In the genomic region with DNA sequence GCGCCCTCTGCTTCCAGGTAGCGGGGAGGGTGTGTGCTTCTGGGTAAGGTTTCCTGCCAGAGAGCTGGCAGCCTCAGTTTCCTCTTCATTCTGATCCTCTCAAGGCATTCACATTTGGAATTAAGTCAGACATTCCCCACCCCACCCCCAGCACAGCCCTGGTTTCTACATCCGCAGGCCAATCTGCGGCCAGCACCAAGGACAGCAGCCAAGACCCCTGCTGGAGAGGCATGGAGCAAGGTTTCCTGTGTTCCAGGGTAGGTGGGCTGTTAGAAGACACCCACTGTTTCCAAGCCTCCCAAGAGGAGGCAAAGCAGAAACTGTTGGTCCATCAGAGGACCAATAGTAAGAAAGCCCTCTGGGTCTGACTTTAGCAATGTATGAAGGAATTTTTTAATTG, we compare ENCODE assay signal across 25 mouse cellular contexts. TPM values are rescaled to one million over a fixed set of nuclear protein-coding genes. Genes with fewer than 3 reads are reported as not detected.
DNase-seq lines count a peak whose midpoint lies in the region; ATAC-seq and TF ChIP-seq lines count a peak whose summit lies in the region.
"Had no signal": no experiment of that assay in that cellular context is flagged by ENCODE, and none has a peak within 500 bp of the region (broad histone marks: within the 10 kb centered on the region; RNA-seq: fewer than 3 reads in every experiment).

No protein-coding gene starts in this region.

- no peak overlapping the region for H3K9ac ChIP-seq in heart, postnatal 0 days (replicated peaks; ENCODE audit: low read depth, low read length)
- no peak overlapping the region for H3K9ac ChIP-seq in liver, embryonic 14.5 days (replicated peaks)
- H3K9ac ChIP-seq in midbrain, embryonic 11.5 days (ENCODE audit: low read length) = no peak overlapping the region
- H3K9ac ChIP-seq: embryonic facial prominence, embryonic 13.5 days; forebrain, embryonic 15.5 days; heart, embryonic 13.5 days; limb, embryonic 13.5 days; liver, embryonic 15.5 days; midbrain, embryonic 15.5 days; neural tube, embryonic 15.5 days; stomach, embryonic 15.5 days had no signal

- H3ac ChIP-seq in myocyte (ENCODE audit: control insufficient read depth, insufficient read length) = no peak overlapping the region

- peak; percentile 6; the same call in 1 of the 2 replicates for TF ChIP-seq CTCF in heart, postnatal 0 days (IDR thresholded peaks at IDR 0.05; ENCODE audit: low read depth)
- peak; percentile 26; the same call in 1 of the 2 replicates for TF ChIP-seq CTCF in liver, embryonic 14.5 days (IDR thresholded peaks at IDR 0.05; ENCODE audit: low read depth)

- no peaks in the 10 kb centered on the region for H3K79me2 ChIP-seq in myocyte (ENCODE audit: control insufficient read depth, insufficient read depth)

- ATAC-seq in heart, postnatal 0 days (ENCODE audit: insufficient read depth, low read depth) = no peak
- no peak for ATAC-seq in liver, embryonic 14.5 days (ENCODE audit: insufficient read depth)
- no peak for ATAC-seq in midbrain, embryonic 11.5 days (ENCODE audit: low FRiP score)
- ATAC-seq: activated CD4-positive, CD25-positive, alpha-beta regulatory T cell, adult 4 months; forebrain, embryonic 15.5 days; midbrain, embryonic 15.5 days had no signal

- no peaks in the 10 kb centered on the region for H3K9me3 ChIP-seq in heart, postnatal 0 days (replicated peaks; ENCODE audit: control insufficient read depth, low read length)
- no peaks in the 10 kb centered on the region for H3K9me3 ChIP-seq in liver, embryonic 14.5 days (ENCODE audit: control insufficient read depth, low read length)
- H3K9me3 ChIP-seq in midbrain, embryonic 11.5 days (ENCODE audit: control insufficient read depth, low read length) = no peaks in the 10 kb centered on the region
- H3K9me3 ChIP-seq: embryonic facial prominence, embryonic 13.5 days; forebrain, embryonic 15.5 days; heart, embryonic 13.5 days; limb, embryonic 13.5 days; liver, embryonic 15.5 days; midbrain, embryonic 15.5 days; neural tube, embryonic 15.5 days; stomach, embryonic 15.5 days had no signal

- H3K4me2 ChIP-seq in heart, postnatal 0 days (ENCODE audit: low read depth, low read length) = no peak overlapping the region
- H3K4me2 ChIP-seq in liver, embryonic 14.5 days (ENCODE audit: low read depth) = no peak overlapping the region
- no peak overlapping the region for H3K4me2 ChIP-seq in myocyte (ENCODE audit: low read depth)
- no peak overlapping the region for H3K4me2 ChIP-seq in midbrain, embryonic 11.5 days
- H3K4me2 ChIP-seq: embryonic facial prominence, embryonic 13.5 days; forebrain, embryonic 15.5 days; heart, embryonic 13.5 days; limb, embryonic 13.5 days; liver, embryonic 15.5 days; midbrain, embryonic 15.5 days; neural tube, embryonic 15.5 days; stomach, embryonic 15.5 days had no signal

- no peaks in the 10 kb centered on the region for H3K4me1 ChIP-seq in heart, postnatal 0 days (ENCODE audit: control insufficient read depth, insufficient read depth)
- no peaks in the 10 kb centered on the region for H3K4me1 ChIP-seq in liver, embryonic 14.5 days (replicated peaks; ENCODE audit: control insufficient read depth in 2 of 2, insufficient read depth in 2 of 2, low read length in 1 of 2)
- H3K4me1 ChIP-seq in midbrain, embryonic 11.5 days (ENCODE audit: control insufficient read depth, insufficient read depth, low read length) = peaks cover 12% of the 10 kb centered on the region

- no peak for TF ChIP-seq EP300 in heart, postnatal 0 days (IDR thresholded peaks at IDR 0.05; ENCODE audit: low read depth)
- TF ChIP-seq EP300 in liver, embryonic 14.5 days (IDR thresholded peaks at IDR 0.05; ENCODE audit: low read depth) = no peak

- no peak for DNase-seq in heart, postnatal 0 days (ENCODE audit: low spot score)
- DNase-seq in heart, adult 11 months = no peak
- no peak for DNase-seq in liver, embryonic 14.5 days (ENCODE audit: low read depth in 3 of 3, low spot score in 3 of 3)
- DNase-seq in liver = no peak
- peak; percentile 55 for DNase-seq in R1 (ENCODE audit: low read depth, low spot score)
- DNase-seq in midbrain, embryonic 11.5 days (ENCODE audit: low spot score, missing footprints) = no peak
- DNase-seq: adrenal gland, postnatal 14 days; cerebellum, adult 11 months; heart, postnatal 36 days; kidney, adult 9 months; lung, postnatal 14 days; right cerebral cortex, postnatal 25 days; thymus, adult 2 months had no signal

- no peak overlapping the region for H3K27ac ChIP-seq in heart, postnatal 0 days (ENCODE audit: low read depth)
- no peak overlapping the region for H3K27ac ChIP-seq in liver, embryonic 14.5 days
- no peak overlapping the region for H3K27ac ChIP-seq in midbrain, embryonic 11.5 days (ENCODE audit: low read depth, low read length)
- H3K27ac ChIP-seq: embryonic facial prominence, embryonic 13.5 days; forebrain, embryonic 15.5 days; heart, embryonic 13.5 days; limb, embryonic 13.5 days; liver, embryonic 15.5 days; midbrain, embryonic 15.5 days; neural tube, embryonic 15.5 days; stomach, embryonic 15.5 days had no signal

- no peaks in the 10 kb centered on the region for H3K36me3 ChIP-seq in heart, postnatal 0 days (replicated peaks; ENCODE audit: control insufficient read depth, insufficient read depth, low read length)
- no peaks in the 10 kb centered on the region for H3K36me3 ChIP-seq in liver, embryonic 14.5 days (replicated peaks; ENCODE audit: control insufficient read depth, insufficient read depth, low read depth)
- no peaks in the 10 kb centered on the region for H3K36me3 ChIP-seq in myocyte (ENCODE audit: control insufficient read depth, insufficient read depth)
- H3K36me3 ChIP-seq in midbrain, embryonic 11.5 days (ENCODE audit: control insufficient read depth, insufficient read depth, low read length) = peaks cover 13% of the 10 kb centered on the region; the same call in 1 of the 2 replicates
- H3K36me3 ChIP-seq: liver, embryonic 15.5 days had no signal

- TF ChIP-seq POLR2A in myocyte (IDR thresholded peaks at IDR 0.05; ENCODE audit: insufficient read length, low read depth) = no peak

- 48% methylated on average over 4 of the region's 4 CpGs for WGBS in heart, postnatal 0 days
- WGBS in liver, embryonic 14.5 days (ENCODE audit: insufficient replicate concordance) = 45% methylated on average over 4 of the region's 4 CpGs
- 73% methylated on average over 4 of the region's 4 CpGs for WGBS in midbrain, embryonic 11.5 days

- peaks cover 32% of the 10 kb centered on the region for H3K27me3 ChIP-seq in heart, postnatal 0 days (ENCODE audit: control insufficient read depth, insufficient read depth, low read length)
- peaks cover 52% of the 10 kb centered on the region for H3K27me3 ChIP-seq in liver, embryonic 14.5 days (ENCODE audit: control insufficient read depth, insufficient read depth, low read length)
- H3K27me3 ChIP-seq in myocyte (ENCODE audit: control insufficient read depth, insufficient read depth, insufficient read length) = peaks cover 2% of the 10 kb centered on the region
- peaks cover 18% of the 10 kb centered on the region for H3K27me3 ChIP-seq in midbrain, embryonic 11.5 days (ENCODE audit: control insufficient read depth, insufficient read depth, low read length)

- no peak overlapping the region for H3K4me3 ChIP-seq in heart, postnatal 0 days (ENCODE audit: low read depth, low read length)
- H3K4me3 ChIP-seq in liver, embryonic 14.5 days (ENCODE audit: insufficient read depth in 1 of 2, low read depth in 2 of 2, low read length in 2 of 2) = no peak overlapping the region
- H3K4me3 ChIP-seq in myocyte = no peak overlapping the region
- no peak overlapping the region for H3K4me3 ChIP-seq in midbrain, embryonic 11.5 days (ENCODE audit: low read depth, low read length)
- H3K4me3 ChIP-seq: embryonic facial prominence, embryonic 13.5 days; forebrain, embryonic 15.5 days; heart, embryonic 13.5 days; limb, embryonic 13.5 days; liver, embryonic 15.5 days; megakaryocyte, embryonic 14.5 days; midbrain, embryonic 15.5 days; neural tube, embryonic 15.5 days; stomach, embryonic 15.5 days had no signal

RNA-seq across cellular contexts. Expression of a gene that starts 5.3 kb away (rescaled TPM):
- 0.65 and 1.0 TPM in 2 replicates for total RNA-seq in heart, postnatal 0 days (2014; rRNA removed; ENCODE audit: low replicate concordance)
- 0.14 TPM in 2 replicates for polyA plus RNA-seq in heart, postnatal 0 days (2015; fragmentation: Nextera tagmentation; extraction: Ambion mirVana)
- polyA plus RNA-seq in liver, embryonic 14.5 days (2012; rRNA removed) = 0.07 and 0.12 TPM in 2 replicates
- polyA plus RNA-seq in liver, embryonic 14.5 days (2014; fragmentation: Nextera tagmentation; extraction: Ambion mirVana) = not detected in 2 replicates
- 6.1 TPM for polyA plus RNA-seq in myocyte (2012; fragmentation: generic; extraction: Trizol)
- 3.2 and 3.7 TPM in 2 replicates for polyA plus RNA-seq in midbrain, embryonic 11.5 days (2014; fragmentation: Nextera tagmentation; extraction: Ambion mirVana)
- total RNA-seq: granulocyte monocyte progenitor cell, adult 5-6 weeks had no signal

RNA-seq across cellular contexts. Expression of a gene that starts 6.6 kb away (rescaled TPM):
- not detected in 2 replicates for total RNA-seq in heart, postnatal 0 days (2014; rRNA removed; ENCODE audit: low replicate concordance)
- 0.04 and 0.08 TPM in 2 replicates for polyA plus RNA-seq in heart, postnatal 0 days (2015; fragmentation: Nextera tagmentation; extraction: Ambion mirVana)
- polyA plus RNA-seq in liver, embryonic 14.5 days (2012; rRNA removed) = 0.07 and 0.08 TPM in 2 replicates
- not detected in 2 replicates for polyA plus RNA-seq in liver, embryonic 14.5 days (2014; fragmentation: Nextera tagmentation; extraction: Ambion mirVana)
- polyA plus RNA-seq in myocyte (2012; fragmentation: generic; extraction: Trizol) = 0.56 TPM
- not detected in 2 replicates for polyA plus RNA-seq in midbrain, embryonic 11.5 days (2014; fragmentation: Nextera tagmentation; extraction: Ambion mirVana)
- polyA plus RNA-seq: activated CD4-positive, CD25-positive, alpha-beta regulatory T cell, adult 4 months; liver, embryonic 15.5 days had no signal

RNA-seq across cellular contexts. Expression of a gene that starts 8.7 kb away (rescaled TPM):
- total RNA-seq in heart, postnatal 0 days (2014; rRNA removed; ENCODE audit: low replicate concordance) = 457 and 539 TPM in 2 replicates
- polyA plus RNA-seq in heart, postnatal 0 days (2015; fragmentation: Nextera tagmentation; extraction: Ambion mirVana) = 382 and 392 TPM in 2 replicates
- 175 and 221 TPM in 2 replicates for polyA plus RNA-seq in liver, embryonic 14.5 days (2012; rRNA removed)
- 519 and 576 TPM in 2 replicates for polyA plus RNA-seq in liver, embryonic 14.5 days (2014; fragmentation: Nextera tagmentation; extraction: Ambion mirVana)
- 276 TPM for polyA plus RNA-seq in myocyte (2012; fragmentation: generic; extraction: Trizol)
- polyA plus RNA-seq in midbrain, embryonic 11.5 days (2014; fragmentation: Nextera tagmentation; extraction: Ambion mirVana) = 2,818 and 2,848 TPM in 2 replicates

RNA-seq across cellular contexts. Expression of a gene that starts 13.3 kb away (rescaled TPM):
- total RNA-seq in heart, postnatal 0 days (2014; rRNA removed; ENCODE audit: low replicate concordance) = not detected in 2 replicates
- 0.04 and 0.18 TPM in 2 replicates for polyA plus RNA-seq in heart, postnatal 0 days (2015; fragmentation: Nextera tagmentation; extraction: Ambion mirVana)
- polyA plus RNA-seq in liver, embryonic 14.5 days (2012; rRNA removed) = 0.08 and 0.09 TPM in 2 replicates
- polyA plus RNA-seq in liver, embryonic 14.5 days (2014; fragmentation: Nextera tagmentation; extraction: Ambion mirVana) = 0.04 TPM in 1 of 2 replicates, not detected in the other
- polyA plus RNA-seq in myocyte (2012; fragmentation: generic; extraction: Trizol) = 0.11 TPM
- polyA plus RNA-seq in midbrain, embryonic 11.5 days (2014; fragmentation: Nextera tagmentation; extraction: Ambion mirVana) = 0.06 and 0.11 TPM in 2 replicates
- total RNA-seq: granulocyte monocyte progenitor cell, adult 5-6 weeks; heart, postnatal 36 days had no signal

RNA-seq across cellular contexts. Expression of a gene that starts 13.4 kb away (rescaled TPM):
- total RNA-seq in heart, postnatal 0 days (2014; rRNA removed; ENCODE audit: low replicate concordance) = 9.2 and 16.2 TPM in 2 replicates
- polyA plus RNA-seq in heart, postnatal 0 days (2015; fragmentation: Nextera tagmentation; extraction: Ambion mirVana) = 19.6 and 20.6 TPM in 2 replicates
- polyA plus RNA-seq in liver, embryonic 14.5 days (2012; rRNA removed) = 10.6 and 12.5 TPM in 2 replicates
- 18.1 and 19.3 TPM in 2 replicates for polyA plus RNA-seq in liver, embryonic 14.5 days (2014; fragmentation: Nextera tagmentation; extraction: Ambion mirVana)
- 17.2 TPM for polyA plus RNA-seq in myocyte (2012; fragmentation: generic; extraction: Trizol)
- 36.5 and 37.4 TPM in 2 replicates for polyA plus RNA-seq in midbrain, embryonic 11.5 days (2014; fragmentation: Nextera tagmentation; extraction: Ambion mirVana)
